Mouse (Mus musculus) adrenal gland, adult (tissue): ENCODE results near the gene Gm9780.
"Not testable (repeated sequence)": the region's sequence is repeated elsewhere in the genome, so short reads cannot be mapped to it uniquely, and the experiment has no call there.

Source experiments
- DNase-seq, 2 experiments: peaks; one replicate each; pipeline ENCODE4 v3.0.0; 2022 to 2023; ENCODE audit warnings: low spot score in 1 of 2; ENCODE audit not compliant: inconsistent age in 2 of 2

The Gm9780 gene

GRCm38 (mm10) chr14:25978371-25979241, 63.9 kb downstream of the Gm9780 start, which contains the start of gene Duxbl1:
Duxbl1 (plus strand) TSS chr14:25978577.
- DNase-seq = not testable (repeated sequence)
